Mouse (Mus musculus): ENCODE data around the gene Rsad1. TPM values are rescaled to one million over a fixed set of nuclear protein-coding genes. Genes with fewer than 3 reads are reported as not detected.

Gene Rsad1
- polyA plus RNA-seq, 1 experiment from 2014 or later, result 10.4 TPM

- peak within 1 kb of the TSS; percentile 91 for H3K4me2 ChIP-seq
- peak; percentile 68 for ATAC-seq (ENCODE audit: low FRiP score)
- peaks cover 20% of the 10 kb centered on the region for H3K4me1 ChIP-seq
- WGBS, result 1% methylated on average over 42 of the region's 42 CpGs
- 0 out of 2 replicates have a peak within 1 kb of the TSS, but pooled peaks have one; percentile 33 for H3K27ac ChIP-seq (replicated peaks)
- peak within 1 kb of the TSS; percentile 57 for H3K9ac ChIP-seq (replicated peaks)
- peak within 1 kb of the TSS; percentile 52 for H3K4me3 ChIP-seq (replicated peaks)
- H3K36me3 ChIP-seq, result no peaks in the 10 kb centered on the region
- H3K27me3 ChIP-seq (replicated peaks), result no peaks in the 10 kb centered on the region
- H3K9me3 ChIP-seq (replicated peaks), result no peaks in the 10 kb centered on the region
These were observed 27.7 kb downstream of the Rsad1 start, which contains the start of gene Mycbpap for GRCm38 (mm10) chr11:94521219-94521843. TSS of gene Mycbpap (minus strand) at chr11:94521742.

DNA sequence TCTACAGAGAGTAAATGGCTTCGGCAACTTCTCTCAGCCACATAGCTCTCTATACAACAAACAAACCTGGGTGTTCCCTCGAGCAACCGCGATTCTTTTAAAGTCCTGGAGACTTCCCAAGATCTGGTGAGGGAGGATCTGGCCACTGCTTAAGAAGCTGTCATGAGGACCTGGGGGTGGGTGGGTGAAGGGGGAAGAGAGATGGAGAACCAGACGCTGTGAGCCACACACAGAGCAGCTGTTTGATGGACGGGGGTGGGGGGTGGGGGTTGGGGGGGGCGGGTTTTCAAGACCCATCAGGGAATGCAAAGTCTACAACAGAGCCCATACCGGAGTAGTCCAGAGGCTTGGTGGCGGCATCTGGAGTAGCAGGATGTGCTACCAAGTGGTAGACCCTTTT lies 35.6 kb downstream of the Rsad1 start:
- Histone ChIP-seq H3K27me3 (replicated peaks) (no peaks in the 10 kb centered on the region), H3K4me3 (replicated peaks) (no peak overlapping the region), H3K36me3 (no peaks in the 10 kb centered on the region), H3K9ac (replicated peaks) (no peak overlapping the region), H3K9me3 (replicated peaks) (0 out of 2 replicates have a peak, but pooled peaks cover 5% of the 10 kb centered on the region), H3K27ac (replicated peaks) (no peak overlapping the region), H3K4me2 (no peak overlapping the region), H3K4me1 (no peaks in the 10 kb centered on the region)
- 69% methylated on average over 9 of the region's 9 CpGs for WGBS
- no peak for ATAC-seq (ENCODE audit: low FRiP score)

DNA sequence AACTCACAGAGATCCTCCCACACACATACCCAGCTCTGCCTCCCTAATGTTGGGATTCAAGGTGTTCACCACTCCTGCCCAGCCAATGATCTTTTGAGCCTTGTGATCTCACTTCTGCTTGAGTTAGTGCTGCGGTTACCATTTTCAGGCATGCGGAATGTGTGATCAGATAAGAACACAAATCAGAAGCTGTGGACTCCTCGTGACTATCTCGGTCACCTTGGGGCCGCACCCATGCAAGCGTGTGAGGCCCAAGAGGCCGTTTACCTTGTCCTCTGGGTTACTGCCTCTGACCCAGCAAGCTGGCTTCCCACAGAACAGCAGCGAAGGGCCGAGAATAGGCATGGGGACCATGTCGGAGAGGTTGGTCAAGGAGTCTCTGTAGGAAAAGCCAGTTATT lies 40.1 kb downstream of the Rsad1 start:
- Histone ChIP-seq H3K27me3 (replicated peaks) (no peaks in the 10 kb centered on the region), H3K9ac (replicated peaks) (no peak overlapping the region), H3K27ac (replicated peaks) (no peak overlapping the region), H3K9me3 (replicated peaks) (0 out of 2 replicates have a peak, but pooled peaks cover 5% of the 10 kb centered on the region), H3K4me1 (no peaks in the 10 kb centered on the region), H3K4me2 (no peak overlapping the region), H3K4me3 (replicated peaks) (no peak overlapping the region), H3K36me3 (no peaks in the 10 kb centered on the region)
- ATAC-seq (ENCODE audit: low FRiP score), result no peak
- WGBS, result 91% methylated on average over 10 of the region's 10 CpGs

DNA sequence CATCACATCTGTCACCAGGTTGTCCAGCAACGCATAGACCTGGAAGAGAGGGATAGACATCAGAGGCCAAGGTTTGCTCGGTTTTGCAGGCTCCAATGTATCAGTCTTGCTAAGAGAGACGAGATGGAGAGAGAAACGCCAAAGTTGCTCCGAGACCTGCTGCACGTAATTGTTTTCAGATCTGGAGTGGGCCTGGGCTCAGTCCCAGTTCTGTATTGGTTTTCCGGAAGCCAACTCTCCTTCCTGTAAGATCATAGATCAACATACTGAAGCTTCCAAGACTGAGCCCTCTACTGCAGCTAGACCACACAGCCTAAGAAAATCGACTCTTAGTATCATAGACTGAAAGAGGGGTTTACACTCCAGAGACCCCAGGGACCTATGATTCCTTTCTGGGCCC lies 47.6 kb downstream of the Rsad1 start:
- Histone ChIP-seq H3K4me2 (no peak overlapping the region), H3K27me3 (replicated peaks) (peaks cover 16% of the 10 kb centered on the region; the same call in 1 of the 2 replicates), H3K36me3 (no peaks in the 10 kb centered on the region), H3K4me3 (replicated peaks) (no peak overlapping the region), H3K27ac (replicated peaks) (no peak overlapping the region), H3K4me1 (peaks cover 27% of the 10 kb centered on the region), H3K9me3 (replicated peaks) (no peaks in the 10 kb centered on the region), H3K9ac (replicated peaks) (no peak overlapping the region)
- WGBS, result 93% methylated on average over 8 of the region's 8 CpGs
- ATAC-seq (ENCODE audit: low FRiP score), result no peak

DNA sequence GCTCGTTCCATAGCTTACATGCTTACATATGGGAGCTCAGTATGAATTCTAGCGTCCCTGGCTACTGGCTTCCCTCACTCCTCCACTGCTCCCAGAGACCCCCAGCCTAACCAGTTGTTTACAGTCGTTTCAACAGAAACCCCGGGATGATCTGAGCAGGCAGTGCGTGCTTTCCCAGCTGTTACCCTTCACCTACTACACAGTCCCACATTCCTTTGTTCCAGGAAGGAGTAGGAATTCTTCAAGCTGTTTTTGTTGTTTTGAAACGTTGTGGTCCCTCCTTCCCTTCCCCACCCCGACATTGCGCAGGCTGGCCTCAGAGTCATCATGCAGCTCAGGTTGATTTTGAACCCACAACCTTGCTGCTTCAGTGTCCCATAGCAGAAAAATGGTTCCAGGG lies 48.7 kb downstream of the Rsad1 start:
- H3K4me1 ChIP-seq, result peaks cover 27% of the 10 kb centered on the region
- peaks cover 16% of the 10 kb centered on the region; the same call in 1 of the 2 replicates for H3K27me3 ChIP-seq (replicated peaks)
- H3K27ac ChIP-seq (replicated peaks), result no peak overlapping the region
- H3K4me2 ChIP-seq, result peak overlapping the region; percentile 63; the same call in 1 of the 2 replicates
- no peak overlapping the region for H3K4me3 ChIP-seq (replicated peaks)
- no peak for ATAC-seq (ENCODE audit: low FRiP score)
- H3K9me3 ChIP-seq (replicated peaks), result no peaks in the 10 kb centered on the region
- no peaks in the 10 kb centered on the region for H3K36me3 ChIP-seq
- 28% methylated on average over 8 of the region's 8 CpGs for WGBS
- no peak overlapping the region for H3K9ac ChIP-seq (replicated peaks)

- H3K36me3 ChIP-seq, result no peaks in the 10 kb centered on the region
- no peaks in the 10 kb centered on the region for H3K9me3 ChIP-seq (replicated peaks)
- 0 out of 2 replicates have a peak within 1 kb of the TSS, but pooled peaks have one; percentile 20 for H3K27ac ChIP-seq (replicated peaks)
- H3K27me3 ChIP-seq (replicated peaks), result peaks cover 16% of the 10 kb centered on the region; the same call in 1 of the 2 replicates
- peak within 1 kb of the TSS; percentile 63 for H3K4me2 ChIP-seq
- H3K9ac ChIP-seq (replicated peaks), result 0 out of 2 replicates have a peak within 1 kb of the TSS, but pooled peaks have one; percentile 32
- H3K4me1 ChIP-seq, result peaks cover 27% of the 10 kb centered on the region
- under 1% methylated on average over 26 of the region's 26 CpGs for WGBS
- ATAC-seq (ENCODE audit: low FRiP score), result 0 out of 2 replicates have a peak, but pooled peaks have one; percentile 26
- H3K4me3 ChIP-seq (replicated peaks), result peak within 1 kb of the TSS; percentile 30
These were observed 49.3 kb downstream of the Rsad1 start, which contains the start of gene Epn3 for GRCm38 (mm10) chr11:94499661-94500152. TSS of gene Epn3 (minus strand) at chr11:94499974.

- Histone ChIP-seq H3K9ac (replicated peaks) (no peak overlapping the region), H3K4me2 (peak overlapping the region; percentile 63), H3K27ac (replicated peaks) (no peak overlapping the region), H3K27me3 (replicated peaks) (peaks cover 16% of the 10 kb centered on the region; the same call in 1 of the 2 replicates), H3K9me3 (replicated peaks) (no peaks in the 10 kb centered on the region), H3K4me1 (peaks cover 27% of the 10 kb centered on the region), H3K36me3 (no peaks in the 10 kb centered on the region), H3K4me3 (replicated peaks) (peak overlapping the region; percentile 30; the same call in 1 of the 2 replicates)
- ATAC-seq (ENCODE audit: low FRiP score), result peak; percentile 56; the same call in 1 of the 2 replicates
- 16% methylated on average over 2 of the region's 2 CpGs for WGBS
These were observed 50.0 kb downstream of the Rsad1 start for GRCm38 (mm10) chr11:94499035-94499434.

DNA sequence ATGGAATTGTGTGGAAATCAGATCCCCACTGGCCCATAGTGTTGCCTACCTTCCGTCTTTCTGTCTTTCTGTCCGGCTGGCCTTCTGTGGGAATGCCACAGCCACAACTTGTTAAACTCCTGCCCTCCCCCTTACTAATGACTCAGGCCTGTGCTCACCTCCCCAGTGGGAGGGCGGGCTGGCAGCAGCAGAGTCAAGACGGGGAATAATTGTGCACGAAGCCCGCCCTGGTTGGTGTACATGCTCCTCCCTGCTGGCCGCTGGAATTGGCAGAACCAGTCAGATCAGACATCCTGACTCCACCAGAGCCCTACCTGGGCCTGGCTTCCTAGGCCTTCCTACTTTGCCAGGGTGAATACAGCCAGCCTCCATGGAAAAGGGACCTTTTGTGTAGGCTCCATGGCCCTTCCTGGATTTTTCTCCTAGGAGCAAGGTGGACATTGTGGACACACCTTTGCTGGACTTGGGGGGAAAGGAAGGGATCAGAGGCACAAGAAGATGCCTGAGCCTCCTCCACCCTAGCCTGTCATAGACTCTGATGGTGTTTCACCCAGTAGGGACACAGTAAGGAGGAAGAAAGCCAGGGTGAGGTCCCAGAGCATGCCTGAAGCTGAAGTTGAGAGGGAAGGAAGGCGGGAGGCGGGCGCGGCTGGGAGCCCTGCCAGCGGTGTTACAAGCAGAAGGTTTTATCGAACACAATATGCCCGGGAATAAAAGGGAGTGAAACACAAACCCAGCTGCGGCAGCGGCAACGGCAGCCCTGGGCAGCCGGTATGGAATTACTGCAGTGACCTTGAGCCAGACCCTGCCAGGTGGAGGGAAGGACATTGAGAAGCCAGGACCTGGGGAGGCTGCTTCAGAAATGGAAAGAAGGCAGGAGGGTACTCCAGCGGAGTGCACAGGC lies 50.7 kb downstream of the Rsad1 start:
- Histone ChIP-seq H3K4me1 (peaks cover 27% of the 10 kb centered on the region), H3K4me2 (peak overlapping the region; percentile 63), H3K9ac (replicated peaks) (no peak overlapping the region), H3K9me3 (replicated peaks) (no peaks in the 10 kb centered on the region), H3K27me3 (replicated peaks) (peaks cover 16% of the 10 kb centered on the region; the same call in 1 of the 2 replicates), H3K4me3 (replicated peaks) (no peak overlapping the region; the same call in 1 of the 2 replicates), H3K27ac (replicated peaks) (0 out of 2 replicates have a peak overlapping the region, but pooled peaks have one; percentile 20), H3K36me3 (no peaks in the 10 kb centered on the region)
- 20% methylated on average over 19 of the region's 19 CpGs for WGBS
- no peak for ATAC-seq (ENCODE audit: low FRiP score)

DNA sequence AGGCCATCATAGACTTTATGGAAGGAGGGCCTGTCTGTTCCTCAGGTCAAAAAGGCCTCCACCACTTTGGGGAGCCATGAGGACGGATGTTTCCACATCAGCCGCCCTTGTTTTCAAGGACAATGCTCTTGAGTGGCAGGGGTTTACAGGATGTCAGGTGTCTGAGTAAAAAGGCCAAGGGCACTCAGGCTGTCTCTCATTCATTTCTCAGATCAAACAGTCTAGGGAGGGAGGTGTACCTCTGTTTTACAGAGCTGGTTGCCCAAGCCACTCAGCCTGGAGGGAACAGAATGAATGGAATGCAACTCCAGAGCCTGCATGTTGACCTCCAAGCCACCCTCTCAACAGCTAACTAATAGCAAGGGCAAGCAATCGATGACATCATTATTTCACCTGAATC lies 53.6 kb downstream of the Rsad1 start:
- ATAC-seq (ENCODE audit: low FRiP score), result no peak
- Histone ChIP-seq H3K4me1 (peaks cover 40% of the 10 kb centered on the region), H3K9ac (replicated peaks) (no peak overlapping the region), H3K4me3 (replicated peaks) (no peak overlapping the region), H3K27me3 (replicated peaks) (peaks cover 22% of the 10 kb centered on the region), H3K9me3 (replicated peaks) (no peaks in the 10 kb centered on the region), H3K27ac (replicated peaks) (no peak overlapping the region), H3K4me2 (no peak overlapping the region), H3K36me3 (no peaks in the 10 kb centered on the region)
- 81% methylated on average over 3 of the region's 3 CpGs for WGBS

- Histone ChIP-seq H3K27me3 (replicated peaks) (peaks cover 29% of the 10 kb centered on the region), H3K36me3 (no peaks in the 10 kb centered on the region), H3K27ac (replicated peaks) (no peak overlapping the region), H3K9ac (replicated peaks) (0 out of 2 replicates have a peak overlapping the region, but pooled peaks have one; percentile 65), H3K9me3 (replicated peaks) (no peaks in the 10 kb centered on the region), H3K4me3 (replicated peaks) (peak overlapping the region; percentile 51), H3K4me1 (peaks cover 13% of the 10 kb centered on the region), H3K4me2 (peak overlapping the region; percentile 81)
- ATAC-seq (ENCODE audit: low FRiP score), result no peak; the same call in 1 of the 2 replicates
- WGBS, result 66% methylated on average over 7 of the region's 7 CpGs
These were observed 57.3 kb downstream of the Rsad1 start for GRCm38 (mm10) chr11:94491749-94492099.

DNA sequence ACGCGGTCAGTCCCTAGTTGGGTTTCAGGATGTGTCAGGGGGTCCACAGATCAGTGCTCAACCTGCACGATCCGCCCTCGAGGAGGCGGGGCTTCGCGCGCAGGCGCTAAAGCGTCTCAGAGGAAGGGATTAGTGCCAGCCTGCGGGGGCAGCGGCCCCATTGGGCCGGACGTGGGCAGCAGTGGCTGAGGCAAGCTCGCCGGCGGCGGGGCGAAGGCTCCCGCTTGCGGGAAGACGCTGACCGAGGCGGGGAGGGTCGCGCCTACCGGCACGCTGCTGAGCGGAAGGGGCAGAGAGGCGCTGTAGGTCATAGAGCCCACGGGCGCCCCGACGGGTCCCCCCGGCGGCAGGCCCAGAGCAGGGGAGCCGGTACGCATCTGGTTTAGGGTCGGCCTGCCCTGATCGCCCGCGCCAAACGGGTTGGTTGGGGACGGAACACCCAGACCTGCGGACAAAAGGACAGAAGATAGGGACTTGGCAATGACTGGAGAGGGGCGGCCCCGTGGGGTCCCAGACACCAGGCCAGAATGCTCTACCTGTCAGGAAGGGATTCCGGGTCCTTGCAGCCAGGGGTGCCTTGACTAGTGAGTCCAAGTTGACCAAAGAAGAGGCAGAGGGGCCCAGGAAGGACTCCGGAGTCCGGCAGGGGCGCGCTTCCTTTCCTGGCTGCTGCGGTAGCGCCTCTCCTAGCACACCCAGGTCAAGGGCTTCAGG lies 57.9 kb downstream of the Rsad1 start:
- H3K4me2 ChIP-seq, result peak overlapping the region; percentile 81
- peak; percentile 51 for ATAC-seq (ENCODE audit: low FRiP score)
- no peaks in the 10 kb centered on the region for H3K36me3 ChIP-seq
- peaks cover 15% of the 10 kb centered on the region for H3K4me1 ChIP-seq
- peaks cover 35% of the 10 kb centered on the region for H3K27me3 ChIP-seq (replicated peaks)
- H3K9me3 ChIP-seq (replicated peaks), result no peaks in the 10 kb centered on the region
- 4% methylated on average over 55 of the region's 55 CpGs for WGBS
- no peak overlapping the region for H3K27ac ChIP-seq (replicated peaks)
- H3K9ac ChIP-seq (replicated peaks), result peak overlapping the region; percentile 65
- H3K4me3 ChIP-seq (replicated peaks), result peak overlapping the region; percentile 51
